In the genomic region with DNA sequence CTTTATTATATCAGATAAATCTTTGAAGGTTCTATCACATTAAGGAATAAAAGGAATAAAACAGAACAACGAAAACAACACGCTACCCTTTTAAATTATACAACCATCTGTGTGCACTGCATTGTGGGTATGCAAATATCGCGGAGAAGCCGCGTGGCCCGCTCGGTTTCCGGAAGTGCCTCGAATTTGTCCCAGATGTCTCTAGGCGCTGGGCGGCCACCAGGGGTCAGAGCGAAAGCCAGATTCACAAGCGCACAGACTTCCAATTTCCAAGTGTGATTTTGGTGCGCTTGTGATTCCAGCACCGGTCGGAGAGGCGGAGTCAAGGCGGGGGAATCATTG, we compare ENCODE assay signal across 8 mouse cellular contexts. TPM values are rescaled to one million over a fixed set of nuclear protein-coding genes. Genes with fewer than 3 reads are reported as not detected.
A peak's percentile ranks its signal among the peaks of the same experiment; 100 is the strongest.
DNase-seq lines count a peak whose midpoint lies in the region; ATAC-seq lines count a peak whose summit lies in the region.

A gene (plus strand): TSS at position 229 of the 342 bp plus-strand sequence.

- H3K27me3 ChIP-seq in embryonic facial prominence, embryonic 10.5 days (replicated peaks; ENCODE audit: low read depth, poor library complexity, severe bottlenecking), result no peaks in the 10 kb centered on the region
- no peaks in the 10 kb centered on the region for H3K27me3 ChIP-seq in limb, embryonic 10.5 days (ENCODE audit: low read depth, poor library complexity, severe bottlenecking)
- H3K27me3 ChIP-seq in midbrain, embryonic 13.5 days, result no peaks in the 10 kb centered on the region

- peak within 1 kb of the TSS; percentile 90 for H3K27ac ChIP-seq in embryonic facial prominence, embryonic 10.5 days (replicated peaks)
- H3K27ac ChIP-seq in limb, embryonic 10.5 days, result peak within 1 kb of the TSS; percentile 94
- peak within 1 kb of the TSS; percentile 96 for H3K27ac ChIP-seq in midbrain, embryonic 13.5 days

- no peaks in the 10 kb centered on the region for H3K9me3 ChIP-seq in embryonic facial prominence, embryonic 10.5 days
- H3K9me3 ChIP-seq in limb, embryonic 10.5 days (replicated peaks), result no peaks in the 10 kb centered on the region
- no peaks in the 10 kb centered on the region for H3K9me3 ChIP-seq in midbrain, embryonic 13.5 days

- WGBS in embryonic facial prominence, embryonic 10.5 days, result under 1% methylated on average over 19 of the region's 19 CpGs
- 0% methylated on average over 19 of the region's 19 CpGs for WGBS in limb, embryonic 10.5 days
- 0% methylated on average over 19 of the region's 19 CpGs for WGBS in midbrain, embryonic 13.5 days

- peak within 1 kb of the TSS; percentile 56 for H3K4me2 ChIP-seq in midbrain, embryonic 13.5 days (replicated peaks)

- H3K4me1 ChIP-seq in embryonic facial prominence, embryonic 10.5 days, result peaks cover 14% of the 10 kb centered on the region
- H3K4me1 ChIP-seq in limb, embryonic 10.5 days, result 0 out of 2 replicates have a peak, but pooled peaks cover 8% of the 10 kb centered on the region
- H3K4me1 ChIP-seq in midbrain, embryonic 13.5 days (replicated peaks), result peaks cover 10% of the 10 kb centered on the region

- DNase-seq in 3134 (ENCODE audit: extremely low read depth, insufficient read length, low spot score), result peak; percentile 98
- peak; percentile 94 for DNase-seq in adrenal gland, postnatal 10 days
- DNase-seq in embryonic facial prominence, embryonic 10.5 days (ENCODE audit: low spot score), result peak; percentile 95
- DNase-seq in kidney, adult 11 months, result peak; percentile 95
- DNase-seq in limb, embryonic 10.5 days (ENCODE audit: low spot score), result peak; percentile 96
- peak; percentile 77 to 85 for DNase-seq in spleen, postnatal 14 days (ENCODE audit: low spot score in 2 of 2)

- H3K4me3 ChIP-seq in embryonic facial prominence, embryonic 10.5 days, result peak within 1 kb of the TSS; percentile 71
- peak within 1 kb of the TSS; percentile 68 for H3K4me3 ChIP-seq in limb, embryonic 10.5 days
- peak within 1 kb of the TSS; percentile 49 for H3K4me3 ChIP-seq in midbrain, embryonic 13.5 days (replicated peaks)

- peak; percentile 59 for ATAC-seq in granulocyte monocyte progenitor cell, adult 5-6 weeks (replicated peaks; ENCODE audit: poor library complexity, severe bottlenecking)
- peak; percentile 88 for ATAC-seq in midbrain, embryonic 13.5 days

- peak within 1 kb of the TSS; percentile 70 for H3K9ac ChIP-seq in midbrain, embryonic 13.5 days (replicated peaks)

- H3K36me3 ChIP-seq in embryonic facial prominence, embryonic 10.5 days (replicated peaks), result no peaks in the 10 kb centered on the region
- H3K36me3 ChIP-seq in limb, embryonic 10.5 days, result no peaks in the 10 kb centered on the region
- peaks cover 14% of the 10 kb centered on the region for H3K36me3 ChIP-seq in midbrain, embryonic 13.5 days

RNA-seq across cellular contexts. Expression of the gene that starts here (rescaled TPM):
- total RNA-seq in adrenal gland, postnatal 10 days (2021), result 1 to 10 TPM; 5.9 to 6.7 TPM
- 7.4 and 9.3 TPM in 2 replicates for polyA plus RNA-seq in embryonic facial prominence, embryonic 10.5 days (2016; fragmentation: Nextera tagmentation; extraction: Ambion mirVana)
- total RNA-seq in granulocyte monocyte progenitor cell, adult 5-6 weeks (2014; fragmentation: Nextera tagmentation), result 3.2 and 4.7 TPM in 2 replicates
- 6.4 and 13.2 TPM in 2 replicates for total RNA-seq in granulocyte monocyte progenitor cell, adult 5-6 weeks (2017)
- 6.5 and 8.6 TPM in 2 replicates for polyA plus RNA-seq in limb, embryonic 10.5 days (2016; fragmentation: Nextera tagmentation; extraction: Ambion mirVana)
- 30.1 and 31.2 TPM in 2 replicates for polyA plus RNA-seq in midbrain, embryonic 13.5 days (2015; fragmentation: Nextera tagmentation; extraction: Ambion mirVana)

Comparison
In these comparisons a context has a peak if more than half of its experiments do, and no peak if none do; other contexts are left out.
1. Peak in every context shown above with its lines: DNase-seq, ATAC-seq, H3K4me3 ChIP-seq and H3K27ac ChIP-seq.